Mouse (Mus musculus): ENCODE results near the gene Lin9. TPM values are rescaled to one million over a fixed set of nuclear protein-coding genes. Genes with fewer than 3 reads are reported as not detected.
"Not testable (repeated sequence)": the region's sequence is repeated elsewhere in the genome, so short reads cannot be mapped to it uniquely, and the experiment has no call there.

The Lin9 gene
- polyA plus RNA-seq, 1 experiment from 2014 or later: 17.7 TPM

DNA sequence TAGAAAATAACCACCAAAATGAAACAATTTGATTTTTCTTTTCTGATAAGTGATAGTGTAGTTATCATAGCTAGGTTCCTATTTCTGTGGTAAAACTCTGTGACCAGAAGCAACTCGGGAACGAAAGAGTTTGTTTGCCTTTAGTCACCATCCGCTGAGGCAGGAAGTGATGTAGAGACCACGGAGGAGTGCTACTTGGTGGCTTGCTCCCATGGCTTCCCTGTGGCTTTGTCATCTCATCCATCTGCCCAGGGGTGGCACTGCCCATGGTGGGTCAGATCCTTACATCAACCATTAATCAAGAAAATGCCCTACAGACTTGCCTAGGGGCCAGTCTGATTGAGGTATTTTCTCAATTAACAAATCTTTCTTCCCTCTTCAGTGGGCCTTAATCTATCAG lies 18.6 kb upstream of the Lin9 start:
- H3K27ac ChIP-seq (ENCODE audit: low read depth, low read length): no peak overlapping the region
- H3K4me1 ChIP-seq (ENCODE audit: control insufficient read depth, insufficient read depth, low read length): no peaks in the 10 kb centered on the region
- no peaks in the 10 kb centered on the region for H3K27me3 ChIP-seq (replicated peaks; ENCODE audit: control insufficient read depth, insufficient read depth, low read length)
- H3K36me3 ChIP-seq (ENCODE audit: control insufficient read depth, insufficient read depth, low read length): no peaks in the 10 kb centered on the region
- WGBS: 80% methylated on average over 4 of the region's 4 CpGs
- no peak for DNase-seq (ENCODE audit: low spot score)
- no peak overlapping the region for H3K9ac ChIP-seq (ENCODE audit: low read length)
- 0 out of 2 replicates have a peak, but pooled peaks cover 3% of the 10 kb centered on the region for H3K9me3 ChIP-seq (replicated peaks; ENCODE audit: control insufficient read depth, low read length)
- H3K4me3 ChIP-seq (ENCODE audit: low read depth, low read length): no peak overlapping the region
- ATAC-seq: no peak
- H3K4me2 ChIP-seq (ENCODE audit: low read length): no peak overlapping the region

DNA sequence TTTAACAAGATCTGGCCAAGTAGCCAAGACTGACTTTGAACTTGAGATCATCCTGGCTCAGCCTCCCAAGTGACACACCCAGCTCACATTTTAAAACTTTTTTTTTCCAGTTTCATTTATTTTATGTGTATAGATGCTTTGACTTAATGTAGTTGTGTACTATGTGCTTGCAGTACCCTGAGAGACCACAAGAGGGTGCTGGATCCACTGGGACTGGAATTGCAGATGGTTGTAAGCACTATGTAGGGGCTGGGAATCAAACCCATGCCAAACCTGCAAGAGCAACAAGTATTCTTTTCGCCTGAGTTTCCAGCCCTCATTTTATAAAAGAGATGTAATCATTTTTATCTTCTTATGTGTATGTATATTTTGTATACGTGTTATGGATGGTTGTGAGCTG lies 17.0 kb upstream of the Lin9 start:
- 0 out of 2 replicates have a peak, but pooled peaks cover 3% of the 10 kb centered on the region for H3K9me3 ChIP-seq (replicated peaks; ENCODE audit: control insufficient read depth, low read length)
- H3K27ac ChIP-seq (ENCODE audit: low read depth, low read length): no peak overlapping the region
- DNase-seq (ENCODE audit: low spot score): no peak
- no peaks in the 10 kb centered on the region for H3K27me3 ChIP-seq (replicated peaks; ENCODE audit: control insufficient read depth, insufficient read depth, low read length)
- no peak overlapping the region for H3K4me3 ChIP-seq (ENCODE audit: low read depth, low read length)
- 94% methylated on average over 2 of the region's 2 CpGs for WGBS
- no peaks in the 10 kb centered on the region for H3K4me1 ChIP-seq (ENCODE audit: control insufficient read depth, insufficient read depth, low read length)
- H3K9ac ChIP-seq (ENCODE audit: low read length): no peak overlapping the region
- no peaks in the 10 kb centered on the region for H3K36me3 ChIP-seq (ENCODE audit: control insufficient read depth, insufficient read depth, low read length)
- no peak for ATAC-seq
- H3K4me2 ChIP-seq (ENCODE audit: low read length): no peak overlapping the region

DNA sequence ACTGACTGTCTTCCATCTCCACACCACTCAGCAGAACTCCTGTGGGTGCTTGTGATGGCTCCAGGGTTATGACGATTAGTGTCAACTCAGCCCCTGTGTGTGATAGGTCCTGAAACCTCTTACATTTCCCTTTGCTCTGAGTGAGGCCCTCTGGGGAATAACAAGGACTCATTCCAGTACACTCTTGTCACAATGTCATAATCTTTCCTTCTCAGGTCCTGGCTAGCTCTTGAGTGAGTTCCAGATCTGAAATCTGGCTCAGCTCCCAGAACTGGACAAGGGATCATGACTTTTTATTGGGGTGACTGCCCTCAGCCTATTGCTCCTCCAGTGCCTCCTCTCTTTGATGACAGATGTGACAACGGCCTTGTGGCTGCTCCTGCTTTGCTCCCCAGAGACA lies 14.8 kb upstream of the Lin9 start:
- no peak overlapping the region for H3K4me2 ChIP-seq (ENCODE audit: low read length)
- ATAC-seq (no peak), DNase-seq (ENCODE audit: low spot score) (no peak)
- H3K27me3 ChIP-seq (replicated peaks; ENCODE audit: control insufficient read depth, insufficient read depth, low read length): no peaks in the 10 kb centered on the region
- no peak overlapping the region for H3K4me3 ChIP-seq (ENCODE audit: low read depth, low read length)
- no peak overlapping the region for H3K27ac ChIP-seq (ENCODE audit: low read depth, low read length)
- no peaks in the 10 kb centered on the region for H3K36me3 ChIP-seq (ENCODE audit: control insufficient read depth, insufficient read depth, low read length)
- H3K4me1 ChIP-seq (ENCODE audit: control insufficient read depth, insufficient read depth, low read length): no peaks in the 10 kb centered on the region
- H3K9ac ChIP-seq (ENCODE audit: low read length): no peak overlapping the region
- 0 out of 2 replicates have a peak, but pooled peaks cover 3% of the 10 kb centered on the region for H3K9me3 ChIP-seq (replicated peaks; ENCODE audit: control insufficient read depth, low read length)
- 84% methylated on average over 2 of the region's 2 CpGs for WGBS

GRCm38 (mm10) chr1:180637796-180638195 lies 3.2 kb upstream of the Lin9 start:
- H3K27ac ChIP-seq (ENCODE audit: low read depth, low read length); H3K4me3 ChIP-seq (ENCODE audit: low read depth, low read length); H3K27me3 ChIP-seq (replicated peaks; ENCODE audit: control insufficient read depth, insufficient read depth, low read length); H3K9me3 ChIP-seq (replicated peaks; ENCODE audit: control insufficient read depth, low read length); H3K9ac ChIP-seq (ENCODE audit: low read length); ATAC-seq; H3K36me3 ChIP-seq (ENCODE audit: control insufficient read depth, insufficient read depth, low read length); H3K4me2 ChIP-seq (ENCODE audit: low read length); DNase-seq (ENCODE audit: low spot score); H3K4me1 ChIP-seq (ENCODE audit: control insufficient read depth, insufficient read depth, low read length): not testable (repeated sequence)
- WGBS: 78% methylated on average over 2 of the region's 2 CpGs

GRCm38 (mm10) chr1:180639416-180640401 lies 1.2 kb upstream of the Lin9 start:
- Histone ChIP-seq H3K36me3 (ENCODE audit: control insufficient read depth, insufficient read depth, low read length) (0 out of 2 replicates have a peak, but pooled peaks cover 4% of the 10 kb centered on the region), H3K9ac (ENCODE audit: low read length) (peak overlapping the region; percentile 98), H3K27ac (ENCODE audit: low read depth, low read length) (peak overlapping the region; percentile 93; the same call in 1 of the 2 replicates), H3K4me3 (ENCODE audit: low read depth, low read length) (peak overlapping the region; percentile 95), H3K4me1 (ENCODE audit: control insufficient read depth, insufficient read depth, low read length) (peaks cover 8% of the 10 kb centered on the region), H3K27me3 (replicated peaks; ENCODE audit: control insufficient read depth, insufficient read depth, low read length) (no peaks in the 10 kb centered on the region), H3K9me3 (replicated peaks; ENCODE audit: control insufficient read depth, low read length) (no peaks in the 10 kb centered on the region), H3K4me2 (ENCODE audit: low read length) (peak overlapping the region; percentile 84)
- ATAC-seq (no peak), DNase-seq (ENCODE audit: low spot score) (no peak)
- WGBS: 32% methylated on average over 10 of the region's 10 CpGs

DNA sequence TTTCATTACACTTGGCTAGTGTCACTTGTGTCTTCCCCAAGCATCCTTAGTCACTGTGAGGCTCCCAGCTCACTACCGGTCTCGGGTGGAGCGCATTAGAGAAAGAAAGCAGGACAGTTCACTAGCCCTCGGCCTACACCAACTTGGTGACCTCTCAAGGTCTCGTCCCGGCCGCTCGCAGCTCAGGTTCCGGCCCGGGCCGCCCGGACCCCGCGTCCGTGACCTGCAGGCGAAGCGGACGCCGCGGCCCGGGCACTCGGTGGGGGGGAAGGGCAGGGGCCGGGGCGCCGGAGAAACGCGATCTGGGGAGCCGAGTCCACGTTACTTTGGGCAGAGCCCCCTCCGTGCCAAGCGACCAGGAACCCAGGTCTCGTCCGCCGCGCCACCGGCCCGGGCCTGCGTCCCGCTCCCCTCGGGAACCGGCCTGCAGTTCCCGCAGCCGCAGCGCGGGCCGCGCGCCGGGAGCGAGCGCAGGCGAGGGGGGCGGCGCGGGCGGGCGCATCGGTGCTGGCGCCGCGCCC lies 285 bp upstream of the Lin9 start:
- Histone ChIP-seq H3K27ac (ENCODE audit: low read depth, low read length) (peak overlapping the region; percentile 93), H3K36me3 (ENCODE audit: control insufficient read depth, insufficient read depth, low read length) (0 out of 2 replicates have a peak, but pooled peaks cover 4% of the 10 kb centered on the region), H3K27me3 (replicated peaks; ENCODE audit: control insufficient read depth, insufficient read depth, low read length) (no peaks in the 10 kb centered on the region), H3K9ac (ENCODE audit: low read length) (peak overlapping the region; percentile 98), H3K4me1 (ENCODE audit: control insufficient read depth, insufficient read depth, low read length) (peaks cover 8% of the 10 kb centered on the region), H3K4me3 (ENCODE audit: low read depth, low read length) (peak overlapping the region; percentile 95), H3K4me2 (ENCODE audit: low read length) (peak overlapping the region; percentile 84), H3K9me3 (replicated peaks; ENCODE audit: control insufficient read depth, low read length) (no peaks in the 10 kb centered on the region)
- WGBS: under 1% methylated on average over 45 of the region's 61 CpGs
- ATAC-seq: peak; percentile 42
- DNase-seq (ENCODE audit: low spot score): peak; percentile 51

DNA sequence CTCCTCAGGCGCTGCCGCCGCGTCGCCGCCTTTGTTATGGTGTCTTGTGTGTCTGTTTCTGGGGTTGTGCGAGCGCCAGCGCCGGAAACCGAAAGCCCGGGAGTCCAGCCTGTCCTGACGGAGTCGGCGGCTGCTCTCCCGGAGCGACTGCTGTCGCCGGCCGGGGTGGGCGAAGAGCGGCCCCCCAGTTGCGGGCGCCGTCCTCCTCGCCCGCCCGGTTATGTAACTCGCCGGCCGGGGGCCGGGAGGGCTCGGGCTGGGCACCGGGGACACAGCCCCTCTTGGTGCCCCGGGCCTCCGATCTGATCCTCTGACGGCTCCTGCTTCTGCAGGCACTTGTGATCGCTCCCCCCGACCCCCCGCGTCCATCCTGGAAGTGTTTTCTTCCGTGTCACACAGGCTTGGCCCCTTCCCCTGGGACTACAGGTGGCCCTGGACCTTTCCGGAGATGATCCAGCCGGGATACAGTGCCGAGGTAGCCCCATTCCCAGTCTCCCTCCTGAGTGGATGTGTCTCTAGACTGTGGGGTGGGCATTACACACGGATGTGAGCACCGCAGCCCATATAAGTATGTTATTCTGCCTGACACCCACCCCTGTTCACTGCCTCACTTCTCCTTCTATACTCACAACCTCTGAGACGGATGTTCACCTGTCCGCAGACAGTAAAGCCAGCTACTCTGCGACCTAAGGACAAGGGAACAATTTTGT lies 723 bp downstream of the Lin9 start:
- peak overlapping the region; percentile 95 for H3K4me3 ChIP-seq (ENCODE audit: low read depth, low read length)
- DNase-seq (ENCODE audit: low spot score): peak; percentile 33
- H3K4me1 ChIP-seq (ENCODE audit: control insufficient read depth, insufficient read depth, low read length): peaks cover 8% of the 10 kb centered on the region
- 0 out of 2 replicates have a peak, but pooled peaks cover 4% of the 10 kb centered on the region for H3K36me3 ChIP-seq (ENCODE audit: control insufficient read depth, insufficient read depth, low read length)
- peak; percentile 64 for ATAC-seq
- H3K27ac ChIP-seq (ENCODE audit: low read depth, low read length): peak overlapping the region; percentile 93
- H3K9ac ChIP-seq (ENCODE audit: low read length): peak overlapping the region; percentile 98
- peak overlapping the region; percentile 84 for H3K4me2 ChIP-seq (ENCODE audit: low read length)
- no peaks in the 10 kb centered on the region for H3K9me3 ChIP-seq (replicated peaks; ENCODE audit: control insufficient read depth, low read length)
- no peaks in the 10 kb centered on the region for H3K27me3 ChIP-seq (replicated peaks; ENCODE audit: control insufficient read depth, insufficient read depth, low read length)
- 4% methylated on average over 37 of the region's 50 CpGs for WGBS

GRCm38 (mm10) chr1:180642228-180642564 lies 1.2 kb downstream of the Lin9 start:
- Histone ChIP-seq H3K9ac (ENCODE audit: low read length) (peak overlapping the region; percentile 98), H3K4me2 (ENCODE audit: low read length) (peak overlapping the region; percentile 84), H3K9me3 (replicated peaks; ENCODE audit: control insufficient read depth, low read length) (no peaks in the 10 kb centered on the region), H3K27ac (ENCODE audit: low read depth, low read length) (no peak overlapping the region), H3K4me3 (ENCODE audit: low read depth, low read length) (peak overlapping the region; percentile 95), H3K27me3 (replicated peaks; ENCODE audit: control insufficient read depth, insufficient read depth, low read length) (no peaks in the 10 kb centered on the region), H3K36me3 (ENCODE audit: control insufficient read depth, insufficient read depth, low read length) (0 out of 2 replicates have a peak, but pooled peaks cover 4% of the 10 kb centered on the region), H3K4me1 (ENCODE audit: control insufficient read depth, insufficient read depth, low read length) (peaks cover 8% of the 10 kb centered on the region)
- 86% methylated on average over 8 of the region's 8 CpGs for WGBS
- ATAC-seq (no peak), DNase-seq (ENCODE audit: low spot score) (peak; percentile 3)

Measured in forebrain, embryonic 14.5 days (tissue).